Mouse (Mus musculus): ENCODE data around the gene Gramd4.
"Not testable (repeated sequence)": the region's sequence is repeated elsewhere in the genome, so short reads cannot be mapped to it uniquely, and the experiment has no call there.

Gene Gramd4

DNA sequence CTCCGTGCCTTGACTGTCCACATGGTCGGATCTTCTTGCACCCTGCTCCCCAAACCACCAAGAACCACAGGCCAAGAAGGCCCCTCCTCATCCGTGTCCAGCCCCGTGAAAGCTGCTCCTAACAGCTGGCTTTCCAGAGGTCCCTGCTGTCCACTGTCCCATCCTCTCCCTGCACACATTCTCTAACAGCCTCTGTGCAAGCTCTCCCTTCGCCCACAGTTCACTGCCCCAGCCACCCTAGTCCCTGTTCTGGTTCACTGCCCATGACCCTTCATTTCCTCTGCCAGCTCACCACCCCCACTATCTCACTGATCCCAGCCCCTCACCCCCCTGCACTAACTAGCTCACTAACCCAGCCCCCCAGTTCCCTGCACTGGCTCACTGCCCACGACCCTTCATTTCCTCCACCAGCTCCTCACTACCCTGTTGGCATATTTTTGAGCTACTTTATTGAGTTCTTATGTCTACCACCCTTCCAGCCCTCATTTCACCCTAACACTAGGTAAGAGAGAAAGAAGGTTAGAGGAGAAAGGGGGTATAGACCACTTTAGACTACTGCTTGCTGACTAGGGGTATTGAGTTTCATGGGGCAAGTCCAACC lies 5.5 kb upstream of the Gramd4 start:
- DNase-seq = peak in 1 of 2 experiments; percentile 73

DNA sequence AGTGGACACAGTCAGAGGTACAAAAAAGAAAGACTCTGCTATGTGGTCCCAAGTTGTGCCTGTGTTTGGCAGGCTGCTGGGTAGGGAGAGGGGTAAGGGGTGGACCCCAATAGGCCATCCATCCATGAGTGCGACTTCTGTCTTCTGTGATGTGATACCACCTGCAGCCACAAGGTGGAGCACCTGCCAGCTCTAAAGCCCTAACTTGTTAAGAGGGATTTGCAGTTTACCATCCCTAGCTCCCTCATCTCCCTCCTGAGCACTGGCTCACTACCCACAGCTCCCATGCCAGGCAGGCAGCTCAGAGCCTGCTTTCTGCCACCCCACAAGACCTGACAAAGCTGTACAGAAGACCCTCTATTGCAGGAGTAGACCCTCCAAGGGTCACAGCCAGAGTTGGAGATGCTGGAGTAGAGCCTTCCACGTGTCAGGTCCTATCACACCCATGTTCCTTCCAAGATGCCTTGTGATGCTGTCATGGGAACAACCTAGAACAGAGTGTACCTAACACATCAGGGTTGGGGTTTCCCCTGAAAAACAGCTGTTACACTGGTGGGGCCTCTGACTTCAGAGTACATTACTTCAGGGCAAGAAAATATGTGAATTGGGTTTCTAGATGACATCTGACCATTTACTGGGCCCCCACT lies 3.5 kb upstream of the Gramd4 start:
- DNase-seq = peak; percentile 79 to 90

DNA sequence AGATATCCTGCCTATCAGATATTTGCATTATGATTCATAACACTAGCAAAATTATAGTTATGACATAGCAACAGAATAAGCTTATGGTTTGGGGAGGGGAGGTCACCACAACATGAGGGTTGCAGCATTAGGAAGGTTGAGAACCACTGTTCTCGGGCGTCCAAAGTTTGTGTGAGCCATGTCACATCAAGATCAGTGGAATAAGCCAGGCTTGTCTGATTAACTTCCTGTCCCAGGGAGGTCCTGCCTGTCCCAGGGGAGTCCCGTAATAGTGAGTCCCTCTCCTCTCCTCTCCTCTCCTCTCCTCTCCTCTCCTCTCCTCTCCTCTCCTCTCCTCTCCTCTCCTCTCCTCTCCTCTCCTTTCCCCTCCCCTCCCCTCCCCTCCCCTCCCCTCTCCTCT lies 2.6 kb upstream of the Gramd4 start:
- not testable (repeated sequence) for DNase-seq

DNA sequence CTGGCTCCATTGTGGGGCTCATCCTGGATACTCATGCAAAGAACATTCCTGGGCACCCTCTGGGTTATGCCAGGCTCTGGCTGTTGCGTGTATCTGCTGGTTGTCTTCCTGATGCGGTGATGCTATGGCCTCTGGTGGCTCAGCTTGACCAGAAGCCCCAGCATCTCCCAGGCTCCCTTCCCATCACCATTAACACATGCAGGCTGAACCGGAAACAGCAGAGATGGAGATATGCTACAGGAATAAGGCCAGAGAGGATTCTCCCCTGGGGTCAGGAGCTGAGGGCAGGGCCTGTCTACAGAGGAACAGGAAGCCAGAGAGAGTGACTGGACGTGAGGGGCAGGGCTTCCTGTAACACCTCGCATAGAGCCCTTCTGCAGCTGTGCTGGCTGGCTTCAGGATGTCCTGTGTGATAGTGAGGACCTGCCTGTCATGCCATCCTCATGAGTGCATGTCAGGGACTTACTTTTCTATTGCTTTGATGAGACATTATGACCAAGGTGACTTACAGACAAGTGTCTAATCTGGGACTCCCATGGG lies 1.2 kb upstream of the Gramd4 start:
- peak in 1 of 2 experiments; percentile 77 for DNase-seq

DNA sequence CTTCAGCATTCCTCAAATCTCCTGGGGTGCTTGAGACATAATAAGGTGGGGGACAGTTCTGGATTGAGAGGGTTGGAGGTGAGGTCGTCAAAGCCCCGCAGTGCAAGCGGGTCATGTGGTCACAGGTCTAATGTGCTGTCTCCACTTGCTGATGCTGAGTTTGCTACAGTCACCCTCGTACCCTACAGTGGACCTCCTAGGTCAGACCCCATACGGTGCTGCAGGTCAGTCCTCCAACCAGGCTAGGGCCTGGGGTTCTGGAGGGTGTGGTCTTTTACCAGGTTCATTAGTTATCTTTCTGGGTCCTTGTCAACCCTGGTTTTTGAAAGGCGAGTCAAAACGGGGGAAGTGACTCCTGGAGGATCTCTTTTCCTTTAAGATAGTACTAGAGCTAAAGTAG lies 413 bp downstream of the Gramd4 start:
- no peak for DNase-seq

DNA sequence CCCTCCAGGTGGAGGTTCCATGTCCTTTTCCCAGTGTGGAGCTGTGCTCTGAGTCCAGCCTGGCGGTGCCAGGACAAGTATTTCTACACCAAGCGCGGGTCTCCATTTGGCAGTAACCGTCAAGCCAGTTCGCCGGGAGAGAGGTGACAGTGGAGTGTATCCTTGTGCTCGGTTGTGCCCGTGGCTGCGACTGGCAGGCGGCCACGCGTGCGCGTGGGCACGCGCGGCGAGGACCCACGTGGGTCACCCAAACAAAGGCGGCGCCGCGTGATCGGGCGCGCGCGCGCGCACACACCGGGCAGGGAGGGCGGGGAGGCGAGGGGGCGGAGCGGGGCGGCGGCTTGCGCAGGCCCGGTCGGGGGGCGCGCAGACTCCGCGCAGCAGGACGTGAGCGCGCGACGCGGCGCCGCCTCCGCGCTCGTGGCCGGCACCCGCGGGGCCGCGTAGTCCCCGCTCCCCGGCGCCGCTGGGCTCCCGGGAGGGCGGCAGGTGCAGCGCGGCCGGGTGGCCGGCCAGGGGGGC lies 960 bp downstream of the Gramd4 start:
- peak; percentile 88 to 94 for DNase-seq

DNA sequence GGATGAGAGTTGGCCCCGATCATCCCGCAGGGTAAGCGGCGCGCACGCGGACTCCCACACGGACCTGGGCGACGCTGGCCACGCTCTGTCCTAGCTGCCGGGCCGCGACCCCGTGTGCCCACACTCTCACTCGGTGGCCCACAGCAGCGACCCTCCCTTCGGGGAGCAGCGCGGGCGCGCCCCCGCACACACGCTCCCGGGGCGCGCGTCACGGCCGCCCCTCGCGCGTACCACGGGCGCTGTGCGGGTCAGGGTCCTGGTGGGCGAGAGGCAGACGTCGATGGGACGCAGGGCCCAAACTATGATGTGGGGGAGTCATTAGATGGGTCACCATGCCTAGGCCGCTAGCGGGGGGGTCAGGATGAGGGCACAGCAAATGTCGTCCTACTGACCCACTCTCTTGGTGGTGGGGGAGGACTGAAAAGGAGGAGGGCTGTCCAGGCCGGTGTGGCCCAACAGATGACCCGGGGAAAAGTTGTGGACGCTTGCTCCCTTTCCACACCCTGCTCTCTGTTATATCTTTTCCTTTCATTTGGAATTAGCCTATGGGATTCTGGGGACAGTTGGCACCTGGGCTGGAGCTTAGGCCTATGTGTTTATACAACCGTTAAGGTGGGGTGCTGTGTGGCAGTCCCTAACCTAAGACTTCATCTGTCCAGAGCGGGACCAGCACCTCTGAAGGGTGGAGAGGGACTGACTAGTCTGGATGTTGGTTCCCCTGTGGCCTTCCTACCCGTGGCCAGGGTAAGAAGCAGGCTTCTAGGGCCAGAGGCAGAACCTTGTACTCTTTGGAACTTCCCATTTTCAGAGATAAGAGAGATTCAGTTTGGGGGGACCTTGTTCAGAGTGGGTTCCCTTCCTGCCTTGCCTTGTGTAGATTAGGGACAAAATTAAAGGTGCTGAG lies 1.7 kb downstream of the Gramd4 start:
- DNase-seq = peak in 1 of 2 experiments; percentile 77

DNA sequence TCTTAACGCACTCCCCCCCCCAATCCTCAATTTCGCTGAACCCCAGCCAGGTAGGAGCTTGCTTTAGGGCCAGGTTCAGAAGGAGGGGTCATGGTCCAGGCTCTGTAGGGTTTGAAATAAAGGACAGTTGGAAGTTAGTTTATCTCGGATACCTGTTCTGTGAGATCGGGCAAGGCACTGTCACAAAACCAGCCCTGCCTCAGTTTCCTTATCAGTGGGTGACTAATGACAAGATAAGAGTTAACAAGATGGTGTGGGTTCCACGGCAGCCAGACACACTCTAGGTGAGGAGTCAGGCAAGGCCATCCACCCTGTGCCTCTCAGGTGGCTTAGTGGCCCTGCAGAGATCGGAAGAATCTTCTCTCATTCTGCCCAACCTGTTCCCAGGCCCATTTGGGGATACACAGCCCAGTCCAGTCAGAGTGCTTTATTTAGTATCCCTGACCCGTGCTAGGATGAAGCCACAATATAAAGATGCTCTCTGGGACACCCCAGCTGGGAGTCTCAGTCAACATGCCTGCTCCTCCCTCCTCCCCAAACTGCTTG lies 2.4 kb downstream of the Gramd4 start:
- no peak for DNase-seq

DNA sequence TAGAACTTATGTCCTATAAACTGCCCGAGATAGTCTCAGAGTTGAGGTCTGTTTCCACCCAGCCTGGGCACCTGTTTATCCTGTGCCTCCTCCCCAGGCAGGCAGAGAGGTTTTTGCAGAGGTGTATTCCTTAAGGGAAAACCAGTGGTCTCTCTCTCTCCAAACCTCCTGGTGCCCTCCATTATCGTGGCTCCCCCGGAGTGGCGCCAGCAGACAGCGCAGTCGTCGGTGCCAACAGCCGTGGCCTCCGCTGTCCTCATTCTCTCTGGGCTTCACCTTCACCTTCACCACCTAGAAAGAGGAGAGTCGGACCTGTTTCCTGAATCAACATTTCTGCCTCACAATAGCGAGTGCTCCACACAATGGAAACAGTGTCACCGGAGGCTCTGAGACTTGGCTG lies 3.1 kb downstream of the Gramd4 start:
- DNase-seq = no peak

DNA sequence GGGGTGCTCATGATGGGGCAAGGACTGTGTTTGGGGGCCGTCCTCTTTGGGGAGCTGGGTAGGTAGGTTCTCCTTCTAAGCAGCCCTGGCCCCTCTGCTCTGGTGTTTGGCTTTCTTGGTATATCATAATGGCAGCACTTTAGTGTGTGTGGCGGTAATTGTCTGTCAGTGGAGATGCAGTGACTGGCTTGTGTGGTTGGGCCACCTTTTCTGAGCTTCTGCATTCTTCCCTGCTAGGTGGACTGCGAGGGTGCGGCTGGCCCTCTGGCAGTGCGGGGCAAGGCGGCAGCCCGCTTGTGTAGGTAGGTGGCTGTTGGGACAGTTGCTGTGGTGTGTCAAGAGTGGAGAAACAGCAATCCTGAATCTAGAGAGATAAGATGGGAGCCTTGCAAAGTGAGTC lies 3.7 kb downstream of the Gramd4 start:
- DNase-seq = no peak

DNA sequence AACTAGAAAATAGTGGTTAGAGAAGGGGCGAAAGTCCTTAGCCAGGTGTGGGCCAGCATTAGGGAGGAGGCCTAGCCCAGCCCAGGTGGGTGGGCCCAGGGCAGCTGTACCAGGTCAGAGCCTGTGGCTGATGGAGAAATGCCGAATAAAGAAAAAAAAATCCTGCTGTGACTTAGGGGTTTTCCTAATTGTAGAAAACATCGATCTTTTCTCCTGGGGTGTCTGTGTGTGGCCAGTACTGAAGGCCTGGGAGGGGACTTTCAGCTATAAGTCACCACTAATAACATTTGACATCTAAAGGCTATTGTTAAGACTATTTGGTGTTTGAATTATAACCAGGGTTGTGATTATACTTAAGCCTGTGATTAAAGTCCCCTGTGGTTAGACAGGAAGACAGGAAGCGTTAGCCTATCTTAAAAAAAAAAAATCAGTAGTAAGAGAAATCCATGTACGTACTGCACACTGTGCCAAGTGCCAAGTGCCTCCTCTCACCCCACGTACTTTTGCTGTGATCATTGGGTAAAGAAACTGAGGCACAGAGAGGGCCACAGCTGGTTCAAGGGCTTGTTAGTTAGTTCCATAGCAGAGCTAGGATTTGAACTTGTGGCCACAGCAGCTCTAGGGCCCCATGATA lies 4.5 kb downstream of the Gramd4 start:
- DNase-seq = no peak

DNA sequence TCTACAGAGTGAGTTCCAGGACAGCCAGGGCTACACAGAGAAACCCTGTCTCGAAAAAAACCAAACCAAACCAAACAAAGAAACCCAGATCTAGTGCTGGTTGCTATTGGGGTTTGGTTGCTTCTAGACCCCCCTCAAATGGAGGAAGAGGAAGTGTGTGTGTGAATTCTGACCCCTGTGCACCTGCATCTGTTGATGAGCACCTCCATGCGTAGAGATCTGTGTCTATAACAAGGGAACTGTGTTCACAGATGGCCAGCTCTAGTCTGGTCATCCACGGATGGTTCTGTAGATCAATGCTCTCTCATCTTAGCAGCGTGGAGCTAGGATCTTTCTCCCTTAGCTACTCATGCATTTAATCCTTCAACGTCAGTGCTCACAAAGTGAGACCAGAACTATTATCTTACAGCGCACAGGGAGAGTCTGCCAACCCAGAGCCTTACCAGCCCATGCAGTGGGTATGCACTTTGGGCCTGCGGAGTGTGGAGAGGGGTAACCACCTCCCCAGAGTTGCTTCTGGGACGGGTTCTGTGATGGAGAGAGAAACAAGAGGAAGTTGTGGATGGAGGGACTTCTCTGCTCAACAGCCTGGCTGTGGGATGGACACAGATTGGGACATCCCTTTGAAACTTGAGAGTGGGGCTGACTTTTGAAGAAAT lies 6.8 kb downstream of the Gramd4 start:
- DNase-seq = no peak

DNA sequence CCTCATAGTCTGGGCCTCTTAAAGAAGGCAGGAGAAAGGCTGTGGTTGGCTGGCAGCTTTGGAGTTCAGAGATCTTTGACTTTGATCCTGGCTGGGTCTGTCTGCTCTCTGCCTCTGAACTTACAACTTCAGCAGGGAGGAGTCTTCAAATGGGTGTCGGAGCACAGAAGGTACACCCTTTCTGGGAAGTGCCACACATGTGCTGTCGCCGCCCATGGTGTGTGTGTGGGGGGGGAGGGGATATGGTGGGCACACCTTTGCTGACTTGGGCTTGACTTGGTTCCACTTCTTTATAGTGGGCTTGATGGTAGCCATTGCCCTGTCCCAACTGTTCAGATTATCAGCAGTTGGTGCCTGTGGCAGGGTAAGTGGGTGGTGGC lies 7.3 kb downstream of the Gramd4 start:
- peak in 1 of 2 experiments; percentile 73 for DNase-seq

DNA sequence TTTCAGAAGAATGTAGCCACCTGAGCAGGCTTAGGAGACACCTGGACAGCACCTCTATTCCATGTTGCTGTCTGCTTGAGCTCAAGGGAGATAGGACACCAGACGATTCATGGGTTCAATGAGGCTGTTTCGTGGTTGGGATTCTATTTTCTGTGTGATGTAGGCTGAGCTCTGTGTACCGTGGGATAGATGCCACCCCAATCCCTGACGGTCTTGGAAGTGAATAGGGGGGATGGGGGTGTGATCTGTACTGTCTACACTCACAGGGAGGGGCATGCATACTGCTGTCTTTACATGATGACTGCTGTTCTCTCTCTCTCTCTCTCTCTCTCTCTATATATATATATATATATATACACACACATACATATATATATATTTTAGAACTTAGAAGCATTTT lies 7.9 kb downstream of the Gramd4 start:
- DNase-seq = no peak

DNA sequence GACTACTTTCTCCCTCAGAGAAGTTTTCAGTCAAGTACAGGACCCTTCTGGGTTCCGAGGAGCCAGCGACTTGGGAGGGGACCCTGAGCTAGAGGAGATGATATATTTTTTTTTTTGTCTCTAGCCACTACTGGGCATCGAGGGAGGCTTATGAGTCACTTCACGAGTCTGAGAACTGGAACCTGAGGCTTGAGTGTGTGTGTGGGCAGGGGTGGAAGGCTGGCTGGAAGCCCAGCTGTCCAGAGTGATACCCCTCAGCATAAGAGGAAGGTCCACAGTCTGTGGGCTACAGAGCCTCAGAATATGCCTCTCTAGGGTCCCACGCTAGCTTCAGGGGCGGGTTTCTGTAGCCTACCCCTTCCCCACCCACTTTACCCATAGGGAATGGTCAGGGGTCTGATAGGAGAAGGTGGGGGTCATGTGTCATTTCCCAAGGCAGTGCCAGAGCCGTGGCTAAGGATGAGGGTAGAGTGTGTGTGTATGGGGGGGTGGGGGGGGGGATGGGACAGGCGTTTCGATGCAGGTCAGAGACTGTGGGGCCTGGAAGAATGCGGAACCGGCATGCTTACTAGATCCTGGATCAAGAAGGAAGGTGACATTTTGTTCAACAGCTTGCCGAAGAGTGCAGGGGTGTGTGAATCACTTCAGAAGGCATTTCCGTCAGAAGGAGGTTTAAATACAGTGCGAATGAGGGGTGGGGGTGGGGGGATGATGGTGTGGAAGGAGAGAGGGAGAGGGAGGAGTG lies 9.5 kb downstream of the Gramd4 start:
- no peak for DNase-seq

DNA sequence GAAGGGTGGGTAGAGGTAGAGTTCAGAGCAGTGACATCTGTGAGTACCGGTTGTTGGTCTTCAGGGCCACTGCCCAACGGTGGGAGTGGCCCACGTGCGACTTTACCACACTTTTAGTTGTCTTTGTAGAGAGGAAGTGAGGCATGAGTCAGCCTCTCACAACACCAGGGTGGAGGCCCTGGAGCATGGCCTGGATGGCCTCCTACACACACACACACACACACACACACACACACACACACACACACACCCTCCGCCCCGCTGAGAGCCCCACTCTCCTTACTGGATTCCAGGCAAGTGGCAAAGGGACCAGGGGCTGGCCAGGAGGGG lies 10.1 kb downstream of the Gramd4 start:
- DNase-seq = peak in 1 of 2 experiments; percentile 64

DNA sequence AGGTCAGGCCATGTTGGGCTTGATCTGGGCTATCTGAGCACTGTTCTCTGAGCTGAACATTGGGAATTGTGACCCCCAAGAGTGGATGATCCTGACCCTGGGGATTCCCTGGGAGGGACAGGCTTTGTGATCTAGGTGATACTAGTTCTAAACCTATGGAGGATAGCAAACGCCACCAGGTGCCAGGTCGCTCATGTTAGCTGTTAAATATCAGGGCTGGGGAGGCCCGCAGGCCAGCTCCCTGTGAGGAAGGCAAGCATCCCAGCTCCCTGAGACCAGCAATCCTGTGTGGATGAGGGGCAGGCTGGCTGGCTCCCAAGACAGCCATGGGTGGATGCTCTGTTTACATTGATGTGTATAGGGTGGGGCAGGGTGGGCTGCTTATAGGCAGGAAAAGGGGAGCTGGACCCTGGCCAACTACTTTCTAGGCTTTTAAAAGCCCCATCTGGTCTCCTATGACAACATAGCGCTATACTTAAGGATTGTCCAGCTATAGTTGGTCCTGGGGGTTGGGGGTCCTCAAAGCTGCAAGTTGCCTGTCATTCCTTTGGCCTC lies 10.5 kb downstream of the Gramd4 start:
- DNase-seq = no peak

DNA sequence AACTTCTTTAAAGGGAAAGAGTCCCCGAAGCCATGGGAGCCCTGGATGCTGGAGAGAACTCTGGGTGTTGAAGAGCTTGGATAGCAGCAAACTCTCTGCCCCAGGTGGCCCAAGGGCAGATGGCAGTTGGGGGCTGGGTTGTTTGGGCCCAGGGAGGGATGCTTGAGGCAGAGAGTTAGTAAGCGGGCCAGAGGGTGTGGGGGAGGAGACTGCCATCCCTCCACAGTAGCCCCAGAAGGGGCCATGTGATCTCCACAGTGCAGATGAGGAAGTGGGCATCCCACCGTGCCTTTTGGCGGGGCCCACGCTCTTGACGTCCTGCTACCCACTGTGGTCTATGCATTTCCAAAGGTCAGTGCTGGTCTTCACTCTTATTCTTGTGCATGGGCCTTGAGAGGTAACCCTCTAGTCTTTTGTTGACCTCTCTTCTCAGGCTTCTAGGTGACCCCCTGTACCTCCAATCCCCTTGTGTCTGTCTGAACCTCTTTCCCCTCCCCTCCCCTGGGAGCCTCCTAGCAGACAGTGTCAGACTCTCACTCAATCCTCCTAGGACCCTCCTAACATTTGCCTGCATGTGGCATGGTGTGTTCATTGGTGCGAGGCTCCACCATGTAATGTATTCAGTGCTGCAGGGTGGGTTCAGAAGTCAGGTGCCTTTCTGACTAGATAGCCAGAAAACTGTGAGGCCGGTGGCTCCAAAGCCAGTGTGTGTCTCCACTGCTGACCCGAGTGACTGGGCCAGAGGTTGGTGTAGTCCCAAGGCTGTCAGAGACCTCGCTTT lies 11.7 kb downstream of the Gramd4 start:
- DNase-seq = no peak

DNA sequence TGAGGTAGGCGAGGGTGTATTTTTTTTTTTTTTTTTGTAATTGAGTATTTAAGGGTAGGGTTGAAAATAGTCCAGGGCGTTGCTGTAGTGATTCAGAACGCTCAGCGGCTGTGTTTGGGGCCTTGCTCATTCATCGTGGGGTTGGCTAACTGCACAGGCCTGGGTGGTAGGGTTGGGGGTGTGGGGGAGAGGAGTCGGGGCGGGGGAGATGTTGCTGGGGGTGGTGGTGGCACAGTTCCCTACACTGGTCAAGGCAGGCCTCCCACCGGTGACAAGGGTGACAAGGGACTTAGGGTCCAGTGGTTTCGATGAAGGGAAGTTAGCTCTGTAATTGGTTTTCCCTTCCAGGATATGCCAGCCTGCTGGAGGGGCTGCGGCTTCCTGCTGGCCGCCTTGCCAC lies 12.9 kb downstream of the Gramd4 start:
- DNase-seq = no peak

DNA sequence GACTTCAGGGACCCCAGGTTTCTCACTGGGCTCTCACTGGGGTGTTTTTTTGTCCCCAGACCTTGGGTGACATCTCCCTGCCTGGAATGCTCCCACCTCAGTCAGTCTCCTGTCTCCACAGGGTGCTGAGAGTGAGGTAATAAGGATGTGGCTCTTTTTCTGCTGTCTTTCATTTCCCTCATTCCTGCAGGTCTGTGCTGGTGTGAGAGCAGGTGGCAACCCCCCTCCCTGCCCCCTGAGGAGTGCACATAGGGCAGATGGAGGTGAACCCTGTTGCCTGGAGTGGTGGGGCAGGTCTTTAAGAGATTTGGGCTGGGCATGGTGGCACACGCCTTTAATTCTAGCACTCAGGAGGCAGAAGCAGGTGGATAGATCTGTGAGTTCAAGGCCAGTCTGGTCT lies 13.7 kb downstream of the Gramd4 start:
- DNase-seq = no peak

Data from kidney, postnatal 25 days (tissue).